Mouse (Mus musculus) lung, adult 2 months (tissue): Measurements from ENCODE around the gene Hnrnpu.

Experiments used
- CTCF ChIP-seq: fragments of 200-500 bp; IDR thresholded peaks from 2 replicates; pipeline ENCODE4 v1.5.1; 2011; ENCODE audit warnings: mild to moderate bottlenecking, low read length, control low read depth; ENCODE audit not compliant: insufficient read depth
- POLR2A ChIP-seq: fragments of 200-500 bp; IDR thresholded peaks from 2 replicates; pipeline ENCODE4 v1.6.1; 2011; ENCODE audit warnings: low read depth, mild to moderate bottlenecking, control low read depth, low read length, borderline replicate concordance; ENCODE audit errors: extremely low read depth

GRCm38 (mm10) chr1:178354576-178354975 is 17.0 kb upstream of the Hnrnpu start:
- TF ChIP-seq CTCF (no peak), POLR2A (no peak)
